Mouse (Mus musculus) thymus, adult 2 months (tissue): ENCODE measurements around the gene Hrk.

Source experiments
- CTCF ChIP-seq: fragments of 200-500 bp; IDR thresholded peaks from 2 replicates; pipeline ENCODE4 v1.5.1; 2012; ENCODE audit warnings: mild to moderate bottlenecking, control low read depth, low read length, moderate library complexity, borderline replicate concordance; ENCODE audit not compliant: control insufficient read depth, poor library complexity, insufficient read depth; ENCODE audit errors: extremely low read depth
- POLR2A ChIP-seq: fragments of 200-500 bp; IDR thresholded peaks from 2 replicates; pipeline ENCODE4 v1.6.1; 2012; ENCODE audit warnings: mild to moderate bottlenecking, low read length, control low read depth, moderate library complexity; ENCODE audit not compliant: control insufficient read depth, poor library complexity, insufficient read depth; ENCODE audit errors: extremely low read depth

GRCm38 (mm10) chr5:118171665-118172064 lies 7.2 kb downstream of the Hrk start:
- no peak for TF ChIP-seq CTCF
- no peak for TF ChIP-seq POLR2A
